Mouse (Mus musculus): ENCODE data around the gene Usp2. TPM values are rescaled to one million over a fixed set of nuclear protein-coding genes. Genes with fewer than 3 reads are reported as not detected.

Usp2 gene
- total and polyA plus RNA-seq, 3 experiments, result 3.6 to 13.9 TPM; not detected in 1

DNA sequence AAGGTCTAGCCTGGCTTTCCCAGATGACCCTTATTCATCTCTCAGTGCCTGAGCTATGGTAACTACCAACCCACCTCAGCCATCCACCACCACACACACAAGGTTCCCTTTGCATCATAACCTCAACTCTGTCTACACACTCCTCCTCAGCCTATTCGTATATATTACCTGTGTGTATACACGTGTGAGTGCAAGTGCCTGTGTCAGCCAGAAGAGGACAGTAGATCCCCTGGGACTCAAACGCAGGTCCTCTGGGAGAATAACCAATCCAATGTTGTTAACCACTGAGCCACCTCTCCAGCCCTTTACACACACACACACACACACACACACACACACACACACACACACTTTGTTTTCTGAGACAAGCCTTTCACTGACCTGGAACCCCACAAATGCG is 36.2 kb upstream of the Usp2 start:
- H3K9me3 ChIP-seq (replicated peaks; ENCODE audit: insufficient read depth, low read length), result no peaks in the 10 kb centered on the region
- no peak overlapping the region for H3K9ac ChIP-seq (ENCODE audit: control insufficient read depth, low read depth, low read length, poor library complexity, severe bottlenecking)
- TF ChIP-seq CHD2 (IDR thresholded peaks at IDR 0.05; ENCODE audit: low read length), result no peak
- TF ChIP-seq TBP (IDR thresholded peaks at IDR 0.05; ENCODE audit: low read depth, low read length), result no peak
- TF ChIP-seq ETS1 (IDR thresholded peaks at IDR 0.05; ENCODE audit: low read depth, low read length), result no peak
- no peak for TF ChIP-seq MXI1 (IDR thresholded peaks at IDR 0.05; ENCODE audit: low read depth, low read length)
- no peak for TF ChIP-seq ZC3H11A (IDR thresholded peaks at IDR 0.05; ENCODE audit: low read depth, low read length)
- no peak for TF ChIP-seq UBTF (IDR thresholded peaks at IDR 0.05; ENCODE audit: borderline replicate concordance, insufficient read depth, low read depth, low read length)
- TF ChIP-seq MEF2A (IDR thresholded peaks at IDR 0.05; ENCODE audit: extremely low read depth, insufficient replicate concordance, low read depth, low read length, poor library complexity, severe bottlenecking), result no peak
- no peak for TF ChIP-seq MYC (IDR thresholded peaks at IDR 0.05; ENCODE audit: low read depth, low read length)
- no peak for TF ChIP-seq ZNF384 (IDR thresholded peaks at IDR 0.05; ENCODE audit: low read depth, low read length)
- TF ChIP-seq POLR2AphosphoS5 (IDR thresholded peaks at IDR 0.05; ENCODE audit: borderline replicate concordance, low read depth, low read length), result no peak
- TF ChIP-seq ELF1 (IDR thresholded peaks at IDR 0.05; ENCODE audit: low read depth, low read length), result no peak
- TF ChIP-seq TAL1 (IDR thresholded peaks at IDR 0.05; ENCODE audit: low read length), result no peak
- TF ChIP-seq GATA1 (IDR thresholded peaks at IDR 0.05; ENCODE audit: low read depth, low read length), result no peak
- no peak for TF ChIP-seq MYB (IDR thresholded peaks at IDR 0.05; ENCODE audit: low read depth, low read length)
- TF ChIP-seq NRF1 (IDR thresholded peaks at IDR 0.05; ENCODE audit: insufficient read depth, low read depth, low read length, poor library complexity, severe bottlenecking), result no peak
- TF ChIP-seq GABPA (IDR thresholded peaks at IDR 0.05; ENCODE audit: low read depth, low read length), result no peak
- TF ChIP-seq SIN3A (IDR thresholded peaks at IDR 0.05; ENCODE audit: low read length), result no peak
- H3K4me1 ChIP-seq (ENCODE audit: control insufficient read depth in 1 of 2, insufficient read depth in 2 of 2, low read length in 2 of 2), result 0 out of 4 replicates have a peak, but pooled peaks cover 0 to 4% of the 10 kb centered on the region in 2 experiments
- no peaks in the 10 kb centered on the region for H3K79me2 ChIP-seq (ENCODE audit: control insufficient read depth, insufficient read depth, low read length, poor library complexity)
- H3K27ac ChIP-seq (ENCODE audit: control insufficient read depth, low read depth, low read length), result no peak overlapping the region
- H3K36me3 ChIP-seq (ENCODE audit: control insufficient read depth in 1 of 2, insufficient read depth in 2 of 2, low read length in 2 of 2), result no peaks in the 10 kb centered on the region
- H3K27me3 ChIP-seq (ENCODE audit: control insufficient read depth in 1 of 2, insufficient read depth in 2 of 2, low read length in 2 of 2), result peaks cover 0 to 1% of the 10 kb centered on the region in 2 experiments; a peak in 1 of 4 replicates
- no peak for DNase-seq (ENCODE audit: low read depth, low spot score)
- H3K4me3 ChIP-seq (ENCODE audit: control insufficient read depth in 1 of 2, insufficient read depth in 1 of 2, low read depth in 2 of 2, low read length in 2 of 2), result no peak overlapping the region

DNA sequence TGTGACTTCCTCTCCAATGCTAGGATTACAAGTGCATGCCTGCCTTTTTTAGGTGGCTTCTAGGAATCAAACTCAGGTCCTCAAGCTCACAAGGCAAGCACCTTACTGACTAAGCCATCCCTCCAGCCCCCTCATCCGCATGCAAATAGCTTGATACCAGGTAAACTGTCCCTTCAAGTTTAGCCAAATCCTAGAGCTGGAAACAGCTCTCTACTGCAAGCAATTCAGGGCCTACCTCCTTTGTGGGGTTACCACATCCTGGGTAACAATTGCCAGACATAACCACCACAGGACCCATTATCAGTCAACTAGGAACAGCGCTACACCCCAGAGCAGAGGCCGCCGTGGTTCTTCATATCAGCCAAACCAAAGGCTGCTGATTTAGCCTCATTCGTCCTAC is 35.7 kb upstream of the Usp2 start:
- Histone ChIP-seq H3K4me1 (ENCODE audit: control insufficient read depth in 1 of 2, insufficient read depth in 2 of 2, low read length in 2 of 2) (peaks cover 0 to 7% of the 10 kb centered on the region in 2 experiments; a peak in 2 of 4 replicates), H3K4me3 (ENCODE audit: control insufficient read depth in 1 of 2, insufficient read depth in 1 of 2, low read depth in 2 of 2, low read length in 2 of 2) (no peak overlapping the region), H3K36me3 (ENCODE audit: control insufficient read depth in 1 of 2, insufficient read depth in 2 of 2, low read length in 2 of 2) (no peaks in the 10 kb centered on the region), H3K9ac (ENCODE audit: control insufficient read depth, low read depth, low read length, poor library complexity, severe bottlenecking) (no peak overlapping the region), H3K27me3 (ENCODE audit: control insufficient read depth in 1 of 2, insufficient read depth in 2 of 2, low read length in 2 of 2) (peaks cover 0 to 1% of the 10 kb centered on the region in 2 experiments; a peak in 1 of 4 replicates), H3K27ac (ENCODE audit: control insufficient read depth, low read depth, low read length) (no peak overlapping the region), H3K9me3 (replicated peaks; ENCODE audit: insufficient read depth, low read length) (no peaks in the 10 kb centered on the region), H3K79me2 (ENCODE audit: control insufficient read depth, insufficient read depth, low read length, poor library complexity) (no peaks in the 10 kb centered on the region)
- peak; percentile 63 for DNase-seq (ENCODE audit: low read depth, low spot score)
- TF ChIP-seq EP300 (IDR thresholded peaks at IDR 0.05; ENCODE audit: low read depth in 1 of 2, low read length in 2 of 2) (no peak), E2F4 (IDR thresholded peaks at IDR 0.05; ENCODE audit: borderline replicate concordance, low read depth, low read length) (no peak), RCOR1 (IDR thresholded peaks at IDR 0.05; ENCODE audit: low read depth, low read length) (peak; percentile 45; the same call in 1 of the 2 replicates), CTCF (IDR thresholded peaks at IDR 0.05 in 2 of 3, conservative IDR thresholded peaks at IDR 0.05 in 1 of 3; ENCODE audit: control insufficient read depth in 1 of 3, insufficient read depth in 1 of 3, low read depth in 2 of 3, low read length in 3 of 3, poor library complexity in 1 of 3, severe bottlenecking in 1 of 3) (no peak), MXI1 (IDR thresholded peaks at IDR 0.05; ENCODE audit: low read depth, low read length) (no peak), USF1 (IDR thresholded peaks at IDR 0.05; ENCODE audit: low read depth, low read length) (no peak), MAZ (IDR thresholded peaks at IDR 0.05; ENCODE audit: low read depth, low read length) (no peak), USF2 (IDR thresholded peaks at IDR 0.05; ENCODE audit: borderline replicate concordance in 1 of 2, insufficient read depth in 1 of 2, low read depth in 1 of 2, low read length in 2 of 2) (no peak), RAD21 (IDR thresholded peaks at IDR 0.05; ENCODE audit: low read depth, low read length) (no peak), ELF1 (IDR thresholded peaks at IDR 0.05; ENCODE audit: low read depth, low read length) (no peak), BHLHE40 (IDR thresholded peaks at IDR 0.05; ENCODE audit: borderline replicate concordance, low read depth, low read length) (no peak), TCF12 (IDR thresholded peaks at IDR 0.05; ENCODE audit: low read depth, low read length) (no peak), UBTF (IDR thresholded peaks at IDR 0.05; ENCODE audit: borderline replicate concordance, insufficient read depth, low read depth, low read length) (0 out of 2 replicates have a peak, but pooled peaks have one; percentile 69), GATA1 (IDR thresholded peaks at IDR 0.05; ENCODE audit: low read depth, low read length) (0 out of 2 replicates have a peak, but pooled peaks have one; percentile 17), MAX (IDR thresholded peaks at IDR 0.05; ENCODE audit: low read length) (no peak), TBP (IDR thresholded peaks at IDR 0.05; ENCODE audit: low read depth, low read length) (peak; percentile 92), POLR2A (IDR thresholded peaks at IDR 0.05; ENCODE audit: control insufficient read depth in 1 of 2, insufficient read depth in 1 of 2, low read depth in 1 of 2, low read length in 2 of 2, poor library complexity in 1 of 2) (no peak)

Data from MEL (cell line).